Mouse (Mus musculus): ENCODE results near the gene Rell1.

Rell1 gene

GRCm38 (mm10) chr5:63952039-63952438, 16.7 kb downstream of the Rell1 start:
- no peak for DNase-seq (ENCODE audit: low read depth, low spot score)

DNA sequence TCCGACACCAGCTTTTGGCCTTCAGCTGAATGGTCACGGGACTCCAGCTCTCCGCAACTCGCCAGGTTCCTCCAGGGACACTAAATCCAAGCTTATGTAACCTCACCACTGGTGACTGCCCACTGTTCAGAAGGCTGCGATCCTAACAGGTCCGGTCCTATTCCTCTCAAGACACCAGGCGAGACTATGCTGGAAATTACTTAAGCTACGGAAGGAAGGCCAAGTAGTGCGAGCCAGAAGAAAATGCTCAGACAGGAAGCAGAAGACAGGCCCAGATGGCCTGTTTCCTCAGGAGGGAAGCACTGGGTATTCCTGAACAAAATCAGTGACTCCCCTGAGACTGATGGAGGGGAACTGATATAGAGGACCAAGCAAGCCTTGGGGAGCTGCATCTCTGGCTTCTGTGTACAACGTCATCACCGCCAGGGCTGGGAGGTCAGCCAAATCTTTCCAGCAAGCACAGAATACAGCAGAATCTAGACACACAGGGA, 17.2 kb downstream of the Rell1 start:
- no peak for DNase-seq (ENCODE audit: low read depth, low spot score)

- no peak for DNase-seq (ENCODE audit: low read depth, low spot score)
Observed at GRCm38 (mm10) chr5:63949195-63949594, 19.5 kb downstream of the Rell1 start.

GRCm38 (mm10) chr5:63947526-63947925, 21.2 kb downstream of the Rell1 start:
- DNase-seq (ENCODE audit: low read depth, low spot score) = no peak

DNA sequence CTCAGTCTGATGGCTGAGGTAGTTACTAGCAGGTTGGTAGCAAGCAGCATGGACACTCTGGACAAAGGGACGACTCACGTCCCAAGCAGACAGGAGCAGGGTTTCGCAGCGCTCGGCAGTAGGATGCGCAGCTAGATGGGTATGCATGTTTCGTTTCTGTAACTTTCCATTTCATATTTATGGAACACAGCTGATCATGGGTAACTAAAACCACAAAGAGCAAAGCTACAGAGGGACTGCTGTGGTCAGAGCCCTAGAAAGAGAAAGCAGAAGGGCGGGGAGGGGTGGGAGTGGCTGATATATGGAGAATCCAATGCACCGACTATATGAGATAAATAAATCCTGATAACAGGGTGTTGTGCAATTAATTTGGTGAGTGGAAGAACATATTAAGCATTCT, 25.4 kb downstream of the Rell1 start:
- no peak for DNase-seq (ENCODE audit: low read depth, low spot score)

- DNase-seq (ENCODE audit: low read depth, low spot score) = no peak
Observed at GRCm38 (mm10) chr5:63941891-63942290, 26.8 kb downstream of the Rell1 start.

GRCm38 (mm10) chr5:63938575-63938974, 30.1 kb downstream of the Rell1 start:
- DNase-seq (ENCODE audit: low read depth, low spot score) = no peak

DNA sequence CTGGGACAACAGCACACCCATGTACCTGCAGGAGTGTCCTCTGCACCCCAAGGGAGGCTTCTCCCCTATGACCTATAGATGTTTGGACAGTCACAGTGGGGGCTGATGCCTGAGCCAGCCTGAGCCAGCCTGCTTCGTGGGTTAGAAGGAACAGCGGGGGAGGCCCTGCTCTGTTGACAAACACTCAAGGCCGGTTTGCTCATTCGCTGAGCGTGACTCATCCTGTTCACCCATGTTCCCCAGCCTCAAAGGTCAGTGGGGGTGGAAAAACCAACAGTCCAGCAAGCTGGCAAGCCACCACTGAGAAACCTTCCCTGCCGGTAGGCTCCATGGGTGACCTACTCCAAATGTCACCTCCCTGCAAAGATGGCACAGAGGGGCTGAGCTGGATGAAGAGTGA, 32.0 kb downstream of the Rell1 start:
- DNase-seq (ENCODE audit: low read depth, low spot score) = peak; percentile 59

GRCm38 (mm10) chr5:63935581-63935980, 33.1 kb downstream of the Rell1 start:
- DNase-seq (ENCODE audit: low read depth, low spot score) = no peak

- DNase-seq (ENCODE audit: low read depth, low spot score) = peak; percentile 96
Observed at GRCm38 (mm10) chr5:63932829-63933228, 35.9 kb downstream of the Rell1 start.

GRCm38 (mm10) chr5:63930824-63931358, 37.8 kb downstream of the Rell1 start:
- peak; percentile 78 for DNase-seq (ENCODE audit: low read depth, low spot score)

GRCm38 (mm10) chr5:63925035-63925628, 43.6 kb downstream of the Rell1 start:
- DNase-seq (ENCODE audit: low read depth, low spot score) = no peak

DNA sequence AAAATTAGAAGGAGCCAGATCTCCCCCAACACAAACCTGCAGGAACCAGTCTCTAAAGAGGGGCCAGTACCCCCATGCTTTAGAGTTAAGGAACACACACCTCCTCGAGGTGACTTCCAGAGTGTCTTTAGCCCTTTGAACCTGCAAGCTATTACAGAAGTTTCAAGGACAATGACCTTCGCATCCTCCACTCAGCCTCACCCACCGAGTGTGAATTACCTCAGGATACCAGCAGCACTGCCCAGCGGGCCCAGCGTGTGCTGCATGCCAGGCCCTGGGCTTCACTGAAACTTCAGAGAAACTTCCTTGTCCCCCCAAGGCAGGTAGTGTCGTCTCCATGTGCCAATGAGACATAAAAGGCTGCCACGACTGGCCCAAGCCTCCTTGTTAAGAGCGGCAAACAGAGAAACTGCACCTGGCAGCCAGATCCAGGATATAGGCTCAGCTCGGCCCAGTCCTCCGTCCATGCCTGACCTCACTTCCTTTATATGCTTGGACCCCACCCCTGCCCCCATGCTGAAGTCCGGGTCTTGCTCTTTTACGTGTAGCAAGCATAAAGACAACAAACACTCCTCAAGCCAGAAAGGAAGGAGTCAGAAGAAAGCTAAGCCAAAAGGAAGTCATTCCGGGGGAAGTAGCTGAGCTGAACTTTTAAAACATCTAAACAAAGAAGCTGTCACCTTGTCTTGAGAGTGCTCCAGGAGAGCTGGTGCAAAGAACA, 45.2 kb downstream of the Rell1 start:
- no peak for DNase-seq (ENCODE audit: low read depth, low spot score)

- no peak for DNase-seq (ENCODE audit: low read depth, low spot score)
Observed at GRCm38 (mm10) chr5:63918201-63918600, 50.5 kb downstream of the Rell1 start.

GRCm38 (mm10) chr5:63916457-63917139, 52.1 kb downstream of the Rell1 start:
- no peak for DNase-seq (ENCODE audit: low read depth, low spot score)

GRCm38 (mm10) chr5:63914896-63915295, 53.8 kb downstream of the Rell1 start:
- DNase-seq (ENCODE audit: low read depth, low spot score) = no peak

- peak; percentile 27 for DNase-seq (ENCODE audit: low read depth, low spot score)
Observed at GRCm38 (mm10) chr5:63910171-63910960, 58.3 kb downstream of the Rell1 start.

- no peak for DNase-seq (ENCODE audit: low read depth, low spot score)
Observed at GRCm38 (mm10) chr5:63907513-63907912, 61.2 kb downstream of the Rell1 start.

- DNase-seq (ENCODE audit: low read depth, low spot score) = peak; percentile 72
Observed at GRCm38 (mm10) chr5:63906149-63907093, 62.3 kb downstream of the Rell1 start.

DNA sequence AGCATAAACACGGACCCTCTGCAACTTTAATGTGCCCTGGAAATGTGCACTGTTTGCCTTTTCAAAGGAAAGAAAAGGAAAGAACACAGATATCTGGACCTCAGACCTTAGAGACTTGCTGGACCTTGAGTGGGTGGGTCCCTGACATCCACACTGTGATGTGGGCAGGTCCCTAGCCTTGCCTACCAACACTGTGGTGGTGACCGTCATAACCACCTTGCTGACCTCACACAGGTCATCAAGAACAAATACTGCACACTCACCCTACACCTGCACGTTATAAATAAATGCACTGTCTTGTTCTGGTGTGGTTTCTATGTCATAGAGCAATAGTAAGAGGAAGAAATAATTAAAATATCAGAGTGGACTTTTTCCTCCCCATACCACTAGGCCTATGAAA, 65.4 kb downstream of the Rell1 start:
- no peak for DNase-seq (ENCODE audit: low read depth, low spot score)

- no peak for DNase-seq (ENCODE audit: low read depth, low spot score)
Observed at GRCm38 (mm10) chr5:63897820-63898110, 70.9 kb downstream of the Rell1 start.

All from ES-CJ7 (cell line).